Mouse (Mus musculus) cortical plate, adult 2 months (tissue): ENCODE data around the gene Col16a1. TPM values are rescaled to one million over a fixed set of nuclear protein-coding genes. Genes with fewer than 3 reads are reported as not detected.

Source experiments
- H3K27ac ChIP-seq: fragments of 200-500 bp; 2 replicates; pipeline ENCODE4 v1.5.1; 2012; ENCODE audit warnings: low read length, control low read depth, inconsistent platforms; ENCODE audit not compliant: insufficient read depth
- H3K4me1 ChIP-seq: fragments of 200-500 bp; 2 replicates; pipeline ENCODE4 v1.6.1; 2011; ENCODE audit warnings: low read length; ENCODE audit not compliant: control insufficient read depth, insufficient read depth
- H3K4me3 ChIP-seq: fragments of 200-500 bp; 2 replicates; pipeline ENCODE4 v1.5.1; 2011; ENCODE audit warnings: mild to moderate bottlenecking, low read length, control low read depth; ENCODE audit not compliant: insufficient read depth
- CTCF ChIP-seq: fragments of 200-500 bp; IDR thresholded peaks from 2 replicates; pipeline ENCODE4 v1.5.1; 2011; ENCODE audit warnings: mild to moderate bottlenecking, control low read depth, low read length; ENCODE audit not compliant: insufficient read depth; ENCODE audit errors: extremely low read depth
- POLR2A ChIP-seq: fragments of 200-500 bp; IDR thresholded peaks from 2 replicates; pipeline ENCODE4 v1.6.1; 2011; ENCODE audit warnings: mild to moderate bottlenecking, low read length, control low read depth; ENCODE audit not compliant: insufficient read depth; ENCODE audit errors: extremely low read depth
- polyA plus RNA-seq: library from polyadenylated mRNA; depleted of rRNA; stranded (reverse); fragments of >200 nt; gene quantifications from 2 replicates; pipeline ENCODE4 v1.2.3, GENCODE M21; 2012

The Col16a1 gene
- polyA plus RNA-seq, 1 experiment = 41.0 TPM

GRCm38 (mm10) chr4:130120752-130121151, 73.1 kb downstream of the Col16a1 start:
- no peak for TF ChIP-seq CTCF
- TF ChIP-seq POLR2A = no peak
- Histone ChIP-seq H3K4me1 (no peaks in the 10 kb centered on the region), H3K4me3 (no peak overlapping the region), H3K27ac (no peak overlapping the region)

DNA sequence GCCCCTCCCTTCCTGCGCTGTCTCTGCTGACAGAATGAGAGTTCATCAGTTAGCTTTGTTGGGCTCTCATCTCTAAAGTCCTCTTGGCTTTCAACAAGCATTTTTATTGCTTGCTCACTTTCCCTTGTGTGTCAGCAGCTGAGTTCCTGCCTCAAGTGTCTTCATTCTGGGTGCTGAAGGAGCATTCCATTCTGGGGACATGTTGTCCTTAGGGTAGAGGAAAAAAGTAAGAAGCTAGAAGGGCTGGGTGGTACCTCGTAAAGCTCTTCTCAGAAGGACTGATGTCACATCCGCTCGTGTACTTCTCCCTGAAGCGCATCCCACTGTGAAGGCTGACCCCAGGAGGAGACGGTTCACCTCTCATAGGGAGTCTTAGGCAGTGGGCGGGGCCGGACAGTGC, 73.9 kb downstream of the Col16a1 start:
- no peaks in the 10 kb centered on the region for H3K4me1 ChIP-seq
- H3K27ac ChIP-seq = no peak overlapping the region
- no peak overlapping the region for H3K4me3 ChIP-seq
- no peak for TF ChIP-seq POLR2A
- TF ChIP-seq CTCF = no peak

DNA sequence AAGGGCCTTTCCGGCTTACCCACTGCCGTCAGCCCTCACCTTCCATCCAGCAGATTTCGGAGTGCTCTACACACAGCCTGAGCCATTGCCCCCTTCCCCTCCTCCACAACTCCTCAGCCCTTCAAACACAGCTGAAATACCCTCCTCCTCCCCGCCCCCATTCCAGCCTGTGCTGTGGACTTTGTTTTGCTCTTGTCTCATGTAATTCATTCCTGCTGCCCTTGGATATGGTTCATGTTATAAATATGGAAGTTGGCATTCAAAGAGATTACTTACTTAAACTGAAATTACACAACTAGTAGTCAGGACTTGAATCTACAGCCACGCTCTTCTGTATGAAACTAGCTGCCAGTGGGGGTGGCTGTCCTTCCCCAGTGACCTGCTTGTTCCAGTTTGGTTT, 75.4 kb downstream of the Col16a1 start:
- H3K4me1 ChIP-seq = no peaks in the 10 kb centered on the region
- TF ChIP-seq CTCF (no peak), POLR2A (no peak)
- H3K4me3 ChIP-seq = no peak overlapping the region
- H3K27ac ChIP-seq = no peak overlapping the region

DNA sequence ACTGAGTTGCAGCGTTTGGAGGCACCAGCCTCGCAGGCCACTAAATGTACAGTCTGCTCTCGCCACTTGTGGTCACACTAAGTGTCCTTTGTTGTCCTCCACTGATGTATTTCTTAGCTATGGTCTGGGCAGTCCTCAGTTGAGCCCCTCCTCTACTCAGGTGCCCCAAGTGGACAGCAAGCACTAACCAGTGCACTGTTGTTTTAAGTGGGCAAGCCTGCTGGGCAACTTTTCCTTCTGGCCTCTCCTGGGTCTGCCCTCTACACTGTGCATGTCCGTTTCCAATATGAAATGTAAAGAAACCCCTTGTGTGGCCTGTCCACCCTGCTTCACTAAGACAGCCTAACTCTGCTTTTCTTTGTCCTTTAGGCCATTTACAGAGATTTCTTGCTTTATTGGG, 76.5 kb downstream of the Col16a1 start:
- H3K27ac ChIP-seq = no peak overlapping the region
- TF ChIP-seq POLR2A (no peak), CTCF (no peak)
- no peaks in the 10 kb centered on the region for H3K4me1 ChIP-seq
- H3K4me3 ChIP-seq = no peak overlapping the region

DNA sequence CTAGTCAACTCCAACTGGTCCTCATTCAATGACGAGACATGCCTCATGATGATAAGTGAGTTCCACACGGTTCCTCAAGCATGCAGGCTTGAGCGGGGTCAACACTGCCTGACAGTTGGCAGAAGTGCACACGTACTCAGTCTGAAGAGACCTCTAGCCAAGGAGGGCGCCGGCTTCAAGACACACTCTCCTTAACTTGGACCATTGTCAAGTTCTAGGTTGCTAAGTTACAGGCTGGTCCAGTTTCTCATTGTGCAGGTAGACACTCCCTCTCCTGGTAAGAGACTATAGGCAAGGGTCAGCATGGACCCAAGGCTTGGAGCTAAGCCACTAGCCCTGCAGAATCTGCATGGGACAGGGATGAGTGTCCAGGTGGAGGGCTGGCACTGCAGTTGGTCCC, 77.5 kb downstream of the Col16a1 start:
- TF ChIP-seq POLR2A (no peak), CTCF (no peak)
- Histone ChIP-seq H3K4me1 (no peaks in the 10 kb centered on the region), H3K27ac (no peak overlapping the region), H3K4me3 (no peak overlapping the region)

GRCm38 (mm10) chr4:130125935-130126334, 78.3 kb downstream of the Col16a1 start:
- Histone ChIP-seq H3K4me3 (no peak overlapping the region), H3K27ac (no peak overlapping the region), H3K4me1 (no peaks in the 10 kb centered on the region)
- TF ChIP-seq POLR2A = no peak
- TF ChIP-seq CTCF = no peak

DNA sequence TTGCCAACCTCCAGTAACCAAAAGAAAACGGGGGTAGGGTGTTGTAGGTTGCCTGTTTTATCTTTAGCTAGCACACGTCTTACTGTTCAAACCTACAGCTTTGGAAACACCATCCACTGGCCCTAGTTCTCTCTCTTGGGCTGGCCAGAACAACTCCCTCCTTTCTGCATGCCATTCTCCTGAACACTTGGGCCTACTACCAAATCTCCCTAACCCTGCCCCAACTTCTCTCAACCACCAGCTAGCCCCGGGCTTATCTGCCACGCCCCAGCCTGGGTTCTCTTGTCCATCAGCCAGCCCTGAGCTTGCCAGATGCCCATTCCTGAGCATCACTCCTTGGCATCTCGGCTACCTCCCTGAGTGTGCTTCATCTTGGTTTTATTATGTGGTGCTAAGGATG, 81.3 kb downstream of the Col16a1 start:
- TF ChIP-seq POLR2A (no peak), CTCF (no peak)
- Histone ChIP-seq H3K27ac (no peak overlapping the region), H3K4me1 (no peaks in the 10 kb centered on the region), H3K4me3 (no peak overlapping the region)

DNA sequence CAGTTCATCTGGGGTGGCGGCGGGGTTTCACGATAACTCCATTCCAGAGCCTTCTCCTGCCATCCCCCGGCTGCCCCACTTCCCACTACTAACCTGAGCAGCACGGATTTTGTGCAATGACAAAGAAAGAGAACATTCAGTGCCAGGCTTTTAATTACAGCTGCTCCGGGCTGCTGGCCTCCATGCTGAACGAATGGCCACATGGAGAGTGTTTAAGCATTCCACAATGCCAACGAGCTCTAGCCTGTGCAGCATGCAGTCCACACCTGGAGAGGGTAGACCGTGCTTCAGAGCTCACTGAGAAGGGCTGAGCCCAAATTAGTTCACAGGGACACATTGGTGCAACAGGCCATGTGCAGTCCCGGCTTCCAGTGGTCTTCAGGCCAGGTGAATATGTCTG, 82.4 kb downstream of the Col16a1 start:
- Histone ChIP-seq H3K4me1 (no peaks in the 10 kb centered on the region), H3K27ac (no peak overlapping the region), H3K4me3 (no peak overlapping the region)
- TF ChIP-seq POLR2A (no peak), CTCF (no peak)

DNA sequence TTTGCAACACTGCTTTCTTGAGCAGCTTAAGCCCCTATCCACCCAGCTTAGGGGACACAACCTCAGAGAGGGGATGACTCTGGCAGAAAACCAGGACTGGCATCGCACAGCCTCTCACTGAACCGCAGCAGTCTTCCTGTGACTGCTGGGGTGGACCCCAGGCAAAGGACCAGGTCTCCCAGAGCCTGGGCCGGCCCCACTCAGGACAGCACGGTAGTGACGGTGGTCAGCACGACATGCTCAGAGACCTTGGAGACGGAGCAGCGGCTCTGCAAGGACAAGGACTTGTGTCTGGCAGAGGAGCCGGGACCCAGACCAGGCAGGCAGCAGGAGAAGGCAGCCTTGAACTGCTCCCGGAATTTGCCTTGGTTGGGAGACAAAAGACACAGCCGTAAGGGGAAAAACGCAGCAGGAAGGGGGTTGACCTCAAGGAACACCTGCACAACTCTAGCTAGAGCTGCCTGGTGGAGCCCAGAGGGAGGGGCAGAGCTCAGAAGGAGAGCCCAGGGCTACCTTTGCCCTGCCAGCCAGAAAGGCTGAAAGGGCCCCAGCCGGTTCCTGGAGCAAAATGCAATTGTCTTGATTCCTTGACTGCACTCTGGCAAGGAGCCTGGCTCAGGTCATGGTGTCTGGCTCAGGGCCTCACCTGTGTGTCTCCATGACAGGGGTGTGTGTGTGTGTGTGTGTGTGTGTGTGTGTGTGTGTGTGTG, 83.2 kb downstream of the Col16a1 start:
- TF ChIP-seq CTCF (no peak), POLR2A (no peak)
- no peak overlapping the region for H3K4me3 ChIP-seq
- no peak overlapping the region for H3K27ac ChIP-seq
- no peaks in the 10 kb centered on the region for H3K4me1 ChIP-seq

- H3K27ac ChIP-seq = no peak overlapping the region
- TF ChIP-seq POLR2A = no peak
- TF ChIP-seq CTCF = no peak
- H3K4me1 ChIP-seq = no peaks in the 10 kb centered on the region
- H3K4me3 ChIP-seq = no peak overlapping the region
Measured at GRCm38 (mm10) chr4:130131448-130132105, 83.9 kb downstream of the Col16a1 start.

GRCm38 (mm10) chr4:130133399-130133798, 85.8 kb downstream of the Col16a1 start:
- no peaks in the 10 kb centered on the region for H3K4me1 ChIP-seq
- TF ChIP-seq CTCF (no peak), POLR2A (no peak)
- no peak overlapping the region for H3K4me3 ChIP-seq
- no peak overlapping the region for H3K27ac ChIP-seq
